Mouse (Mus musculus): Measurements from ENCODE around the gene Irak3. TPM values are rescaled to one million over a fixed set of nuclear protein-coding genes. Genes with fewer than 3 reads are reported as not detected.

Gene Irak3
- total RNA-seq, 2 experiments from 2014 or later: 2.2 to 4.7 TPM

GRCm38 (mm10) chr10:120111691-120112319 is 90.1 kb downstream of the Irak3 start:
- DNase-seq (ENCODE audit: low spot score in 2 of 2): no peak

- DNase-seq (ENCODE audit: low spot score in 2 of 2): no peak
Observed at GRCm38 (mm10) chr10:120100806-120101205, 101.1 kb downstream of the Irak3 start.

GRCm38 (mm10) chr10:120097564-120097963 is 104.4 kb downstream of the Irak3 start:
- no peak for DNase-seq (ENCODE audit: low spot score in 2 of 2)

- no peak for DNase-seq (ENCODE audit: low spot score in 2 of 2)
Observed at GRCm38 (mm10) chr10:120095716-120096115, 106.2 kb downstream of the Irak3 start.

- no peak for DNase-seq (ENCODE audit: low spot score in 2 of 2)
Observed at GRCm38 (mm10) chr10:120095136-120095535, 106.8 kb downstream of the Irak3 start.

- no peak for DNase-seq (ENCODE audit: low spot score in 2 of 2)
Observed at GRCm38 (mm10) chr10:120092548-120092947, 109.4 kb downstream of the Irak3 start.

Other genes with a start within 250 kb of the Irak3 start
- gene Helb, start 89.1 kb downstream of the Irak3 start, total RNA-seq (2021): 1 to 10 TPM; 5.1 to 6.0 TPM
- 100 to 1,000 TPM; 131 to 143 TPM for gene Tmbim4, start 540 bp downstream of the Irak3 start, total RNA-seq (2021)
- 10 to 100 TPM; 26.7 to 34.4 TPM for gene Llph, start 24.9 kb upstream of the Irak3 start, total RNA-seq (2021)